Mouse (Mus musculus) CD4-positive, CD25-positive, alpha-beta regulatory T cell, adult 4 months (primary cell): ENCODE measurements around the gene C2. TPM values are rescaled to one million over a fixed set of nuclear protein-coding genes. Genes with fewer than 3 reads are reported as not detected.
A peak's percentile ranks its signal among the peaks of the same experiment; 100 is the strongest.
"Not testable (repeated sequence)": the region's sequence is repeated elsewhere in the genome, so short reads cannot be mapped to it uniquely, and the experiment has no call there.

ENCODE experiments used
- ATAC-seq: one replicate; pipeline ENCODE4 v1.8.0; 2017
- polyA plus RNA-seq, 2 experiments: library from polyadenylated mRNA; unstranded; fragments of 100-300 nt; shearing (Covaris generic); gene quantifications; one replicate each; pipeline ENCODE4 v1.2.1; 2017

C2 gene
- polyA plus RNA-seq, 2 experiments from 2014 or later: 1.1 to 2.5 TPM

- ATAC-seq: no peak
These were observed 12.9 kb upstream of the C2 start for GRCm38 (mm10) chr17:34910982-34911381.

- ATAC-seq: no peak
These were observed 4.8 kb upstream of the C2 start for GRCm38 (mm10) chr17:34902895-34903294.

- ATAC-seq: not testable (repeated sequence)
These were observed 3.9 kb upstream of the C2 start for GRCm38 (mm10) chr17:34901948-34902347.

GRCm38 (mm10) chr17:34900826-34901225, 2.8 kb upstream of the C2 start:
- ATAC-seq: not testable (repeated sequence)

- ATAC-seq: peak; percentile 50
These were observed 1.8 kb upstream of the C2 start for GRCm38 (mm10) chr17:34899890-34900243.

- peak; percentile 19 for ATAC-seq
These were observed 1.2 kb upstream of the C2 start for GRCm38 (mm10) chr17:34899053-34899889.

- ATAC-seq: no peak
These were observed 614 bp upstream of the C2 start for GRCm38 (mm10) chr17:34898706-34899052.

GRCm38 (mm10) chr17:34897373-34898159, 499 bp downstream of the C2 start:
- ATAC-seq: no peak

GRCm38 (mm10) chr17:34896366-34896765, 1.7 kb downstream of the C2 start:
- ATAC-seq: peak; percentile 27

GRCm38 (mm10) chr17:34895724-34896123, 2.3 kb downstream of the C2 start:
- no peak for ATAC-seq

GRCm38 (mm10) chr17:34894801-34895530, 3.1 kb downstream of the C2 start:
- no peak for ATAC-seq

- ATAC-seq: peak; percentile 49
These were observed 3.9 kb downstream of the C2 start for GRCm38 (mm10) chr17:34894074-34894597.

- no peak for ATAC-seq
These were observed 4.8 kb downstream of the C2 start for GRCm38 (mm10) chr17:34893072-34893824.

GRCm38 (mm10) chr17:34891377-34891776, 6.7 kb downstream of the C2 start:
- no peak for ATAC-seq

GRCm38 (mm10) chr17:34890074-34890743, 7.9 kb downstream of the C2 start:
- no peak for ATAC-seq

GRCm38 (mm10) chr17:34887942-34888341, 10.1 kb downstream of the C2 start:
- no peak for ATAC-seq

- no peak for ATAC-seq
These were observed 12.4 kb downstream of the C2 start for GRCm38 (mm10) chr17:34885615-34886014.

- ATAC-seq: no peak
These were observed 13.4 kb downstream of the C2 start for GRCm38 (mm10) chr17:34884704-34885103.

- ATAC-seq: no peak
These were observed 14.7 kb downstream of the C2 start for GRCm38 (mm10) chr17:34883332-34883731.

GRCm38 (mm10) chr17:34881683-34882310, 16.3 kb downstream of the C2 start, which contains the start of gene Gm20547:
Gene Gm20547, minus strand, starts transcription at chr17:34882042.
- ATAC-seq: no peak

- ATAC-seq: no peak
These were observed 16.9 kb downstream of the C2 start for GRCm38 (mm10) chr17:34881166-34881565.
